Mouse (Mus musculus): ENCODE results near the gene Cdk5. TPM values are rescaled to one million over a fixed set of nuclear protein-coding genes. Genes with fewer than 3 reads are reported as not detected.

Gene Cdk5
- total and polyA plus RNA-seq, 2 experiments from 2014 or later, result 104 to 168 TPM

- DNase-seq (ENCODE audit: low spot score), result no peak
- no peak overlapping the region for H3K4me2 ChIP-seq (ENCODE audit: low read depth, low read length, poor library complexity, severe bottlenecking)
- H3K4me1 ChIP-seq (ENCODE audit: insufficient read depth, low read length), result peaks cover 25% of the 10 kb centered on the region
- no peaks in the 10 kb centered on the region for H3K36me3 ChIP-seq (ENCODE audit: insufficient read depth, low read length)
- H3K27me3 ChIP-seq (ENCODE audit: insufficient read depth, low read length), result 0 out of 2 replicates have a peak, but pooled peaks cover 7% of the 10 kb centered on the region
- H3K4me3 ChIP-seq (ENCODE audit: low read depth, low read length), result no peak overlapping the region
- 94% methylated on average over 5 of the region's 5 CpGs for WGBS
- no peak overlapping the region for H3K9ac ChIP-seq (replicated peaks; ENCODE audit: low read length, poor library complexity, severe bottlenecking)
- TF ChIP-seq CTCF (IDR thresholded peaks at IDR 0.05), result no peak
- ATAC-seq (ENCODE audit: low FRiP score), result no peak
- no peak overlapping the region for H3K27ac ChIP-seq (ENCODE audit: low read depth, low read length)
- H3K9me3 ChIP-seq (ENCODE audit: low read length), result no peaks in the 10 kb centered on the region
These were observed 38.0 kb downstream of the Cdk5 start for GRCm38 (mm10) chr5:24385374-24385773.

DNA sequence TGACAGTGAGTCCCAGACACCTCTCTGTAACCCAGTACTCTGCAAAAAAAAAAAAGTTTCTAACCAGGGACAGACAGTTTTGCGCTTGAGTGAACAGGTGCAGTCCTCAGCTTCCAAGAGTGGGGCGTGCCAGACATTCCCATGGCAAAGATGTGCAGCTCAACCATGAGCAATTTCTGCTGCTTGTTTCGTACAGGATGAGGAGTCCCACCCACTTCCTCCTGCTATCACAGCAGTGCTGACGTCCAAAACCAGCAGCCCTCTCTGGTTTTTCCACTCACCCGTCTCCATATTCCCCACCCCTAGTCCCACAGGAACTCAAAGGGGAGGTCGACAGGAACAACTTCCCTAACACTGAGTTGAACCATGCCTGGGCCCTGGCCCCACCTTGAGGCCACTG lies 38.9 kb downstream of the Cdk5 start:
- DNase-seq (ENCODE audit: low spot score) (no peak), ATAC-seq (ENCODE audit: low FRiP score) (no peak)
- Histone ChIP-seq H3K36me3 (ENCODE audit: insufficient read depth, low read length) (no peaks in the 10 kb centered on the region), H3K4me3 (ENCODE audit: low read depth, low read length) (peak overlapping the region; percentile 48; the same call in 1 of the 2 replicates), H3K27me3 (ENCODE audit: insufficient read depth, low read length) (0 out of 2 replicates have a peak, but pooled peaks cover 4% of the 10 kb centered on the region), H3K4me2 (ENCODE audit: low read depth, low read length, poor library complexity, severe bottlenecking) (peak overlapping the region; percentile 75), H3K27ac (ENCODE audit: low read depth, low read length) (peak overlapping the region; percentile 84; the same call in 1 of the 2 replicates), H3K4me1 (ENCODE audit: insufficient read depth, low read length) (peaks cover 25% of the 10 kb centered on the region), H3K9me3 (ENCODE audit: low read length) (no peaks in the 10 kb centered on the region), H3K9ac (replicated peaks; ENCODE audit: low read length, poor library complexity, severe bottlenecking) (no peak overlapping the region)
- WGBS, result 74% methylated on average over 6 of the region's 6 CpGs
- no peak for TF ChIP-seq CTCF (IDR thresholded peaks at IDR 0.05)

- WGBS, result 2% methylated on average over 34 of the region's 34 CpGs
- H3K9me3 ChIP-seq (ENCODE audit: low read length), result no peaks in the 10 kb centered on the region
- 0 out of 2 replicates have a peak, but pooled peaks cover 2% of the 10 kb centered on the region for H3K36me3 ChIP-seq (ENCODE audit: insufficient read depth, low read length)
- H3K4me1 ChIP-seq (ENCODE audit: insufficient read depth, low read length), result peaks cover 25% of the 10 kb centered on the region
- TF ChIP-seq CTCF (IDR thresholded peaks at IDR 0.05), result peak; percentile 79
- H3K4me3 ChIP-seq (ENCODE audit: low read depth, low read length), result peak overlapping the region; percentile 48
- H3K4me2 ChIP-seq (ENCODE audit: low read depth, low read length, poor library complexity, severe bottlenecking), result peak overlapping the region; percentile 75
- H3K27ac ChIP-seq (ENCODE audit: low read depth, low read length), result peak overlapping the region; percentile 84
- 0 out of 2 replicates have a peak, but pooled peaks cover 4% of the 10 kb centered on the region for H3K27me3 ChIP-seq (ENCODE audit: insufficient read depth, low read length)
- ATAC-seq (ENCODE audit: low FRiP score) (peak; percentile 86), DNase-seq (ENCODE audit: low spot score) (peak; percentile 95)
- H3K9ac ChIP-seq (replicated peaks; ENCODE audit: low read length, poor library complexity, severe bottlenecking), result peak overlapping the region; percentile 62
These were observed 40.1 kb downstream of the Cdk5 start for GRCm38 (mm10) chr5:24383026-24383859.

DNA sequence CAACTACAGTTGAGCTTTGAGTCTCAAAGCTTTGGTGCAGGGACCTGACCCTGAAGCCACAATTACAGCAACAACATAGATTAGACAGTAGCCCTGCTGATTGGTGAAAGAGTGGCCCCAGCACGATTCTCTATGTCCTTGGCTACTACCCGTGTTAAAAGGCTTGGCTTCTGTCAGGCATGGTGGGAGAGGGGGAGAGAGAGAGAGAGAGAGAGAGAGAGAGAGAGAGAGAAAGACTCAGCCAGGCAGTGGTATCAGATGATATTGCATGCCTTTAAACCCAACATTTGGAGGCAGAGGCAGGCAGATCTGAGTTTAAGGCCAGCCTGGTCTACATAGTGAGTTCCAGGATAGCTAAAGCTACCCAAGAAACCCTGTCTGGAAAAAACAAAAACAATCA lies 41.3 kb downstream of the Cdk5 start:
- ATAC-seq (ENCODE audit: low FRiP score) (no peak), DNase-seq (ENCODE audit: low spot score) (no peak)
- H3K4me1 ChIP-seq (ENCODE audit: insufficient read depth, low read length), result peaks cover 13% of the 10 kb centered on the region
- peak overlapping the region; percentile 84; the same call in 1 of the 2 replicates for H3K27ac ChIP-seq (ENCODE audit: low read depth, low read length)
- 76% methylated on average over 2 of the region's 2 CpGs for WGBS
- 0 out of 2 replicates have a peak, but pooled peaks cover 2% of the 10 kb centered on the region for H3K36me3 ChIP-seq (ENCODE audit: insufficient read depth, low read length)
- H3K4me3 ChIP-seq (ENCODE audit: low read depth, low read length), result no peak overlapping the region
- no peak overlapping the region for H3K4me2 ChIP-seq (ENCODE audit: low read depth, low read length, poor library complexity, severe bottlenecking)
- H3K27me3 ChIP-seq (ENCODE audit: insufficient read depth, low read length), result 0 out of 2 replicates have a peak, but pooled peaks cover 4% of the 10 kb centered on the region
- H3K9me3 ChIP-seq (ENCODE audit: low read length), result no peaks in the 10 kb centered on the region
- no peak overlapping the region for H3K9ac ChIP-seq (replicated peaks; ENCODE audit: low read length, poor library complexity, severe bottlenecking)
- no peak for TF ChIP-seq CTCF (IDR thresholded peaks at IDR 0.05)

DNA sequence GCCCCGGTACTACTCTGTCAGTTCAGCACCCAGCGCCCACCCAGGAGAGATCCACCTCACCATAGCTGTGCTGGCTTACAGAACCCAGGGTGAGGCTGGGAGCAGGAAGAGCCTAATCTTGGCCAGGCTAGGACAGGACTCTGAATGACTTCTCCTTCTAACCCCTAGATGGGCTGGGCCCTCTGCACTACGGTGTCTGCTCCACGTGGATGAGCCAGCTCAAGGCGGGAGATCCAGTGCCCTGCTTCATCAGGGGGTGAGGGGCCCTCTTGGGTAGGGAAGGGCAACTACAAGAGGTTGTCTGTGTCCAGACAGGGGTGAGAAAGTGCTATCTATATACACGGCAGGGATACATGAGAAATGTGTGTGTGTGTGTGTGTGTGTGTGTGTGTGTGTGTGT lies 41.8 kb downstream of the Cdk5 start:
- H3K27ac ChIP-seq (ENCODE audit: low read depth, low read length), result no peak overlapping the region
- H3K4me3 ChIP-seq (ENCODE audit: low read depth, low read length), result no peak overlapping the region
- H3K9ac ChIP-seq (replicated peaks; ENCODE audit: low read length, poor library complexity, severe bottlenecking), result no peak overlapping the region
- 0 out of 2 replicates have a peak, but pooled peaks cover 2% of the 10 kb centered on the region for H3K36me3 ChIP-seq (ENCODE audit: insufficient read depth, low read length)
- DNase-seq (ENCODE audit: low spot score) (no peak), ATAC-seq (ENCODE audit: low FRiP score) (no peak)
- H3K27me3 ChIP-seq (ENCODE audit: insufficient read depth, low read length), result 0 out of 2 replicates have a peak, but pooled peaks cover 4% of the 10 kb centered on the region
- no peak for TF ChIP-seq CTCF (IDR thresholded peaks at IDR 0.05)
- 67% methylated on average over 6 of the region's 6 CpGs for WGBS
- H3K4me2 ChIP-seq (ENCODE audit: low read depth, low read length, poor library complexity, severe bottlenecking), result no peak overlapping the region
- H3K9me3 ChIP-seq (ENCODE audit: low read length), result no peaks in the 10 kb centered on the region
- peaks cover 13% of the 10 kb centered on the region for H3K4me1 ChIP-seq (ENCODE audit: insufficient read depth, low read length)

GRCm38 (mm10) chr5:24380499-24380898 lies 42.8 kb downstream of the Cdk5 start:
- peaks cover 13% of the 10 kb centered on the region for H3K4me1 ChIP-seq (ENCODE audit: insufficient read depth, low read length)
- 90% methylated on average over 4 of the region's 4 CpGs for WGBS

More at GRCm38 (mm10) chr5:24380499-24380898, 42.8 kb downstream of the Cdk5 start:
- Histone ChIP-seq H3K27ac (ENCODE audit: low read depth, low read length) (no peak overlapping the region), H3K36me3 (ENCODE audit: insufficient read depth, low read length) (0 out of 2 replicates have a peak, but pooled peaks cover 2% of the 10 kb centered on the region), H3K9me3 (ENCODE audit: low read length) (no peaks in the 10 kb centered on the region), H3K4me3 (ENCODE audit: low read depth, low read length) (no peak overlapping the region), H3K9ac (replicated peaks; ENCODE audit: low read length, poor library complexity, severe bottlenecking) (no peak overlapping the region), H3K27me3 (ENCODE audit: insufficient read depth, low read length) (no peaks in the 10 kb centered on the region), H3K4me2 (ENCODE audit: low read depth, low read length, poor library complexity, severe bottlenecking) (no peak overlapping the region)
- DNase-seq (ENCODE audit: low spot score) (no peak), ATAC-seq (ENCODE audit: low FRiP score) (no peak)
- TF ChIP-seq CTCF (IDR thresholded peaks at IDR 0.05), result no peak

Measured in midbrain, postnatal 0 days (tissue).